Mouse (Mus musculus): ENCODE results near the gene Carm1. TPM values are rescaled to one million over a fixed set of nuclear protein-coding genes. Genes with fewer than 3 reads are reported as not detected.

The Carm1 gene
- polyA plus RNA-seq, 1 experiment = 112 TPM

GRCm38 (mm10) chr9:21627145-21627795, 80.6 kb downstream of the Carm1 start:
- H3K4me3 ChIP-seq (ENCODE audit: low read depth, low read length) = no peak overlapping the region
- no peak overlapping the region for H3K9ac ChIP-seq (ENCODE audit: low read depth, poor library complexity, severe bottlenecking)
- H3K36me3 ChIP-seq (ENCODE audit: control insufficient read depth, insufficient read depth, low read length, poor library complexity, severe bottlenecking) = no peaks in the 10 kb centered on the region
- H3K27me3 ChIP-seq (ENCODE audit: control insufficient read depth, insufficient read depth, low read length, poor library complexity, severe bottlenecking) = no peaks in the 10 kb centered on the region
- TF ChIP-seq POLR2A (IDR thresholded peaks at IDR 0.05; ENCODE audit: insufficient read depth, low read length) (no peak), EP300 (IDR thresholded peaks at IDR 0.05; ENCODE audit: insufficient read depth, low read depth, low read length) (no peak), CTCF (IDR thresholded peaks at IDR 0.05; ENCODE audit: low read depth, low read length) (no peak)
- H3K9me3 ChIP-seq (replicated peaks; ENCODE audit: control insufficient read depth, insufficient read depth, low read length, poor library complexity, severe bottlenecking) = no peaks in the 10 kb centered on the region
- H3K4me1 ChIP-seq (ENCODE audit: control insufficient read depth, insufficient read depth, low read length) = no peaks in the 10 kb centered on the region
- H3K27ac ChIP-seq (ENCODE audit: insufficient read depth, low read length) = no peak overlapping the region

- H3K27ac ChIP-seq (ENCODE audit: insufficient read depth, low read length) = no peak overlapping the region
- H3K4me1 ChIP-seq (ENCODE audit: control insufficient read depth, insufficient read depth, low read length) = no peaks in the 10 kb centered on the region
- H3K4me3 ChIP-seq (ENCODE audit: low read depth, low read length) = no peak overlapping the region
- no peaks in the 10 kb centered on the region for H3K9me3 ChIP-seq (replicated peaks; ENCODE audit: control insufficient read depth, insufficient read depth, low read length, poor library complexity, severe bottlenecking)
- no peaks in the 10 kb centered on the region for H3K27me3 ChIP-seq (ENCODE audit: control insufficient read depth, insufficient read depth, low read length, poor library complexity, severe bottlenecking)
- no peak overlapping the region for H3K9ac ChIP-seq (ENCODE audit: low read depth, poor library complexity, severe bottlenecking)
- TF ChIP-seq POLR2A (IDR thresholded peaks at IDR 0.05; ENCODE audit: insufficient read depth, low read length) (no peak), EP300 (IDR thresholded peaks at IDR 0.05; ENCODE audit: insufficient read depth, low read depth, low read length) (no peak), CTCF (IDR thresholded peaks at IDR 0.05; ENCODE audit: low read depth, low read length) (peak; percentile 25)
- peaks cover 7% of the 10 kb centered on the region; the same call in 1 of the 2 replicates for H3K36me3 ChIP-seq (ENCODE audit: control insufficient read depth, insufficient read depth, low read length, poor library complexity, severe bottlenecking)
Measured at GRCm38 (mm10) chr9:21630673-21631072, 84.0 kb downstream of the Carm1 start.

GRCm38 (mm10) chr9:21633106-21633505, 86.4 kb downstream of the Carm1 start:
- no peaks in the 10 kb centered on the region for H3K9me3 ChIP-seq (replicated peaks; ENCODE audit: control insufficient read depth, insufficient read depth, low read length, poor library complexity, severe bottlenecking)
- no peak overlapping the region for H3K4me3 ChIP-seq (ENCODE audit: low read depth, low read length)
- no peak overlapping the region for H3K27ac ChIP-seq (ENCODE audit: insufficient read depth, low read length)
- H3K4me1 ChIP-seq (ENCODE audit: control insufficient read depth, insufficient read depth, low read length) = no peaks in the 10 kb centered on the region
- H3K27me3 ChIP-seq (ENCODE audit: control insufficient read depth, insufficient read depth, low read length, poor library complexity, severe bottlenecking) = no peaks in the 10 kb centered on the region
- TF ChIP-seq CTCF (IDR thresholded peaks at IDR 0.05; ENCODE audit: low read depth, low read length) (no peak), POLR2A (IDR thresholded peaks at IDR 0.05; ENCODE audit: insufficient read depth, low read length) (no peak), EP300 (IDR thresholded peaks at IDR 0.05; ENCODE audit: insufficient read depth, low read depth, low read length) (no peak)
- H3K36me3 ChIP-seq (ENCODE audit: control insufficient read depth, insufficient read depth, low read length, poor library complexity, severe bottlenecking) = peaks cover 21% of the 10 kb centered on the region
- H3K9ac ChIP-seq (ENCODE audit: low read depth, poor library complexity, severe bottlenecking) = no peak overlapping the region

- no peak for TF ChIP-seq EP300 (IDR thresholded peaks at IDR 0.05; ENCODE audit: insufficient read depth, low read depth, low read length)
- no peak for TF ChIP-seq POLR2A (IDR thresholded peaks at IDR 0.05; ENCODE audit: insufficient read depth, low read length)
- no peak for TF ChIP-seq CTCF (IDR thresholded peaks at IDR 0.05; ENCODE audit: low read depth, low read length)
- Histone ChIP-seq H3K36me3 (ENCODE audit: control insufficient read depth, insufficient read depth, low read length, poor library complexity, severe bottlenecking) (peaks cover 37% of the 10 kb centered on the region), H3K9me3 (replicated peaks; ENCODE audit: control insufficient read depth, insufficient read depth, low read length, poor library complexity, severe bottlenecking) (no peaks in the 10 kb centered on the region), H3K9ac (ENCODE audit: low read depth, poor library complexity, severe bottlenecking) (no peak overlapping the region), H3K4me1 (ENCODE audit: control insufficient read depth, insufficient read depth, low read length) (no peaks in the 10 kb centered on the region), H3K27ac (ENCODE audit: insufficient read depth, low read length) (no peak overlapping the region), H3K27me3 (ENCODE audit: control insufficient read depth, insufficient read depth, low read length, poor library complexity, severe bottlenecking) (no peaks in the 10 kb centered on the region), H3K4me3 (ENCODE audit: low read depth, low read length) (no peak overlapping the region)
Measured at GRCm38 (mm10) chr9:21635639-21636038, 88.9 kb downstream of the Carm1 start.

DNA sequence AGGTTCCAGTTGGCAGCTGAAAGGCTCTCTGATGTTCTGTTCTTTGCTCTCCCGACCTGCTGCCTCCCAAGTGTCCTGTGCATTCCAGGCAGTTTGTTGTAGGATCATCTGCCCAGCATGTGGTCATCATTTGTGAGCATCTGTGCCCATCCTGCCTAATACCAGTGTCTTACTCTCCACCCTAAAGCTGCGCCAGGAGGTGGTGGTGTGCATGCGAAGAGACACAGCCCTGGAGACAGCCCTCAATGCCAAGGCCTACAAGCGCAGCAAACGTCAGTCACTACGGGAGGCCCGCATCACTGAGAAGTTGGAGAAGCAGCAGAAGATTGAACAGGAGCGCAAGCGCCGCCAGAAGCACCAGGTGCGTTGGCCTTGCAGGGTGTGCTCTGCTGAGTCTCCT, 92.3 kb downstream of the Carm1 start:
- no peak for TF ChIP-seq POLR2A (IDR thresholded peaks at IDR 0.05; ENCODE audit: insufficient read depth, low read length)
- TF ChIP-seq EP300 (IDR thresholded peaks at IDR 0.05; ENCODE audit: insufficient read depth, low read depth, low read length) = no peak
- TF ChIP-seq CTCF (IDR thresholded peaks at IDR 0.05; ENCODE audit: low read depth, low read length) = no peak
- no peaks in the 10 kb centered on the region for H3K4me1 ChIP-seq (ENCODE audit: control insufficient read depth, insufficient read depth, low read length)
- no peak overlapping the region for H3K27ac ChIP-seq (ENCODE audit: insufficient read depth, low read length)
- H3K9me3 ChIP-seq (replicated peaks; ENCODE audit: control insufficient read depth, insufficient read depth, low read length, poor library complexity, severe bottlenecking) = no peaks in the 10 kb centered on the region
- no peak overlapping the region for H3K4me3 ChIP-seq (ENCODE audit: low read depth, low read length)
- no peak overlapping the region for H3K9ac ChIP-seq (ENCODE audit: low read depth, poor library complexity, severe bottlenecking)
- no peaks in the 10 kb centered on the region for H3K27me3 ChIP-seq (ENCODE audit: control insufficient read depth, insufficient read depth, low read length, poor library complexity, severe bottlenecking)
- peaks cover 57% of the 10 kb centered on the region for H3K36me3 ChIP-seq (ENCODE audit: control insufficient read depth, insufficient read depth, low read length, poor library complexity, severe bottlenecking)

Other genes starting within 250 kb of the Carm1 start
- gene Ap1m2, start 234.6 kb upstream of the Carm1 start, polyA plus RNA-seq (2011; ENCODE audit: insufficient read depth, insufficient read length, low read depth, missing spikeins) = 83.3 and 87.8 TPM in 2 replicates
- gene Slc44a2, start 226.2 kb upstream of the Carm1 start, polyA plus RNA-seq (2011; ENCODE audit: insufficient read depth, insufficient read length, low read depth, missing spikeins) = 64.9 and 66.4 TPM in 2 replicates
- 196 and 209 TPM in 2 replicates for gene Ilf3, start 179.0 kb upstream of the Carm1 start, polyA plus RNA-seq (2011; ENCODE audit: insufficient read depth, insufficient read length, low read depth, missing spikeins)
- gene Qtrt1, start 135.1 kb upstream of the Carm1 start, polyA plus RNA-seq (2011; ENCODE audit: insufficient read depth, insufficient read length, low read depth, missing spikeins) = 40.0 and 48.2 TPM in 2 replicates
- 86.2 and 88.6 TPM in 2 replicates for gene Dnm2, start 122.0 kb upstream of the Carm1 start, polyA plus RNA-seq (2011; ENCODE audit: insufficient read depth, insufficient read length, low read depth, missing spikeins)
- gene Tmed1, start 36.6 kb upstream of the Carm1 start, polyA plus RNA-seq (2011; ENCODE audit: insufficient read depth, insufficient read length, low read depth, missing spikeins) = 28.0 and 29.2 TPM in 2 replicates
- gene AB124611, start 20.7 kb upstream of the Carm1 start, polyA plus RNA-seq (2011; ENCODE audit: insufficient read depth, insufficient read length, low read depth, missing spikeins) = not detected in 2 replicates
- gene Timm29, start 45.8 kb downstream of the Carm1 start, polyA plus RNA-seq (2011; ENCODE audit: insufficient read depth, insufficient read length, low read depth, missing spikeins) = 18.1 and 19.2 TPM in 2 replicates
- 17.4 and 18.9 TPM in 2 replicates for gene Yipf2, start 45.9 kb downstream of the Carm1 start, polyA plus RNA-seq (2011; ENCODE audit: insufficient read depth, insufficient read length, low read depth, missing spikeins)
- gene Smarca4, start 69.3 kb downstream of the Carm1 start, polyA plus RNA-seq (2011; ENCODE audit: insufficient read depth, insufficient read length, low read depth, missing spikeins) = 100.0 and 111 TPM in 2 replicates
- 79.3 and 80.6 TPM in 2 replicates for gene Ldlr, start 176.6 kb downstream of the Carm1 start, polyA plus RNA-seq (2011; ENCODE audit: insufficient read depth, insufficient read length, low read depth, missing spikeins)
- 56.6 and 62.5 TPM in 2 replicates for gene Spc24, start 213.4 kb downstream of the Carm1 start, polyA plus RNA-seq (2011; ENCODE audit: insufficient read depth, insufficient read length, low read depth, missing spikeins)

Data from ES-Bruce4 (cell line).